Mouse (Mus musculus) myocyte (in vitro differentiated cells): ENCODE measurements around the gene Trpv4. TPM values are rescaled to one million over a fixed set of nuclear protein-coding genes. Genes with fewer than 3 reads are reported as not detected.

Source experiments
- H3K27me3 ChIP-seq: one replicate; pipeline ENCODE4 v1.6.1; 2011; ENCODE audit not compliant: control insufficient read depth, insufficient read depth, insufficient read length
- H3K36me3 ChIP-seq: one replicate; pipeline ENCODE4 v1.6.1; 2011; ENCODE audit not compliant: control insufficient read depth, insufficient read depth
- H3K4me2 ChIP-seq: one replicate; pipeline ENCODE4 v1.6.1; 2011; ENCODE audit warnings: low read depth, control low read depth
- H3K4me3 ChIP-seq: one replicate; pipeline ENCODE4 v1.5.1; 2011; ENCODE audit warnings: mild to moderate bottlenecking, control low read depth, moderate library complexity
- H3K79me2 ChIP-seq: one replicate; pipeline ENCODE4 v1.6.1; 2011; ENCODE audit not compliant: control insufficient read depth, insufficient read depth
- H3ac ChIP-seq: one replicate; pipeline ENCODE4 v1.6.1; 2011; ENCODE audit not compliant: control insufficient read depth, insufficient read length
- CEBPB ChIP-seq: IDR thresholded peaks from 2 replicates; pipeline ENCODE4 v1.6.1; 2011; ENCODE audit warnings: mild to moderate bottlenecking, moderate library complexity; ENCODE audit not compliant: poor library complexity, insufficient read depth, severe bottlenecking
- E2F4 ChIP-seq: IDR thresholded peaks from one replicate; pipeline ENCODE4 v1.6.1; 2011; ENCODE audit warnings: mild to moderate bottlenecking, control low read depth, moderate library complexity; ENCODE audit not compliant: insufficient read depth
- MAX ChIP-seq: IDR thresholded peaks from one replicate; pipeline ENCODE4 v1.6.1; 2011; ENCODE audit warnings: low read depth, mild to moderate bottlenecking, control low read depth
- MYOD1 ChIP-seq, 3 experiments: IDR thresholded peaks; one replicate each; pipeline ENCODE4 v1.6.1; 2011; ENCODE audit warnings: control low read depth in 2 of 3, low read depth in 2 of 3, mild to moderate bottlenecking in 2 of 3, moderate library complexity in 1 of 3; ENCODE audit not compliant: insufficient read length in 2 of 3, control insufficient read depth in 1 of 3
- MYOG ChIP-seq, 3 experiments: IDR thresholded peaks; one replicate each; pipeline ENCODE4 v1.6.1; 2011; ENCODE audit warnings: control low read depth in 2 of 3, low read depth in 2 of 3, mild to moderate bottlenecking in 2 of 3; ENCODE audit not compliant: insufficient read length in 2 of 3, control insufficient read depth in 1 of 3, insufficient read depth in 1 of 3
- POLR2A ChIP-seq: IDR thresholded peaks from one replicate; pipeline ENCODE4 v1.6.1; 2011; ENCODE audit warnings: low read depth, mild to moderate bottlenecking, control low read depth, moderate library complexity; ENCODE audit not compliant: insufficient read length
- POLR2AphosphoS2 ChIP-seq: IDR thresholded peaks from one replicate; pipeline ENCODE4 v1.6.1; 2011; ENCODE audit warnings: low read depth, control low read depth; ENCODE audit not compliant: insufficient read length
- REST ChIP-seq: IDR thresholded peaks from one replicate; pipeline ENCODE4 v1.6.1; 2011; ENCODE audit warnings: mild to moderate bottlenecking, control low read depth, moderate library complexity; ENCODE audit not compliant: insufficient read depth, insufficient read length
- SRF ChIP-seq: IDR thresholded peaks from one replicate; pipeline ENCODE4 v1.6.1; 2011; ENCODE audit warnings: low read depth; ENCODE audit not compliant: control insufficient read depth, insufficient read length
- TCF12 ChIP-seq: IDR thresholded peaks from one replicate; pipeline ENCODE4 v1.6.1; 2011; ENCODE audit warnings: mild to moderate bottlenecking, control low read depth; ENCODE audit not compliant: poor library complexity, insufficient read depth, severe bottlenecking
- TCF3 ChIP-seq: IDR thresholded peaks from one replicate; pipeline ENCODE4 v1.6.1; 2011; ENCODE audit warnings: low read depth, control low read depth; ENCODE audit not compliant: insufficient read length
- USF1 ChIP-seq: IDR thresholded peaks from one replicate; pipeline ENCODE4 v1.6.1; 2011; ENCODE audit warnings: low read depth, mild to moderate bottlenecking, control low read depth, moderate library complexity
- polyA plus RNA-seq: library from polyadenylated mRNA; unstranded; fragments of >200 nt; fragmentation: generic; extraction: Trizol; gene quantifications from one replicate; pipeline ENCODE4 v1.2.1, GENCODE M21; 2012; ENCODE audit warnings: missing spikeins

Gene Trpv4
- polyA plus RNA-seq, 1 experiment: 0.12 TPM

DNA sequence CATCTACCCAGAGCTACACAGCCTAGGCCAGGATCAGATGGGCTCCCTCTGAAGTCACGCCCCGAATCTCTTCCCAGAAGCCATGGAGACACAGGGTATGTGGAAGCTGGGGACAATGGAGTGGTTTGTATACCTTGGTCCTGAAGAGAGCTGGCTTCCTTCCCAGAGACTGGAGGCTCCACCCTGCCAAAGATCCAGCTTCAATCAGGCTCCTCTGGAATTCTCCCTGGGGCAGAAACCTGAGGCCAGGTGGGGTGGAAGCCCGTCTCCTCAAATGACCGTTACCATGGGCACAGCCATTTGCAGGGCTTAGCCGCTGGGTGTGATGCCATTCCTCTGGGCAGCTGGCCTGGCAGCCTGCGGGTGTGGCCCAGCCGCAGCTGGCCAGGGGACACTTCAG lies 6.5 kb upstream of the Trpv4 start:
- TF ChIP-seq REST (no peak), CEBPB (no peak), TCF12 (no peak), MYOD1 (IDR thresholded peaks at IDR 0.05; ENCODE audit: control insufficient read depth in 1 of 3, insufficient read length in 2 of 3, low read depth in 2 of 3) (peak in 1 of 3 experiments; percentile 81), SRF (no peak), MYOG (IDR thresholded peaks at IDR 0.05; ENCODE audit: control insufficient read depth in 1 of 3, insufficient read depth in 1 of 3, insufficient read length in 2 of 3, low read depth in 2 of 3) (peak in 2 of 3 experiments; percentile 25 to 83), USF1 (no peak), E2F4 (no peak), MAX (no peak), POLR2AphosphoS2 (no peak), TCF3 (no peak), POLR2A (no peak)
- Histone ChIP-seq H3K4me2 (no peak overlapping the region), H3K36me3 (no peaks in the 10 kb centered on the region), H3K27me3 (no peaks in the 10 kb centered on the region), H3K79me2 (no peaks in the 10 kb centered on the region), H3ac (no peak overlapping the region), H3K4me3 (no peak overlapping the region)

DNA sequence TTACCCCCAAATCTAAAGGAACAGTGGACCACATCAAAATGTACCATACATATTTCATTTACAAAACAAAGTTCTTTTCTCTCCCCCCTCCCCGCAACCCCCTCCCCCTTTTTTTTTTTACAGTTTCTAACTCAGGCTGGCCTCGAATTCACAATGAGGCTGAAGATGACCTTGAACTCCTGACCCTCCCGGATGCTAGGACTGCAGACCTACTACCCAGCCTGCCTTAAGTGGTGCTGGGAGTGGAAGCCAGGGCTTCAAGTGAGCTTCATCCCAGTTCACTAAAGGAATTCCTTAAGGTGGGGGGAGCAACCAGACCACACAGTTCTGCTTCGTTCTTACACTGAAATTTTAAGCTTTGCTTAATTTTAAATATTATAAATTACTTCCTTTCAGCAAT lies 5.9 kb upstream of the Trpv4 start:
- TF ChIP-seq E2F4 (no peak), TCF12 (no peak), POLR2AphosphoS2 (no peak), MYOG (IDR thresholded peaks at IDR 0.05; ENCODE audit: control insufficient read depth in 1 of 3, insufficient read depth in 1 of 3, insufficient read length in 2 of 3, low read depth in 2 of 3) (no peak), USF1 (no peak), POLR2A (no peak), MAX (no peak), TCF3 (no peak), REST (no peak), SRF (no peak), CEBPB (no peak), MYOD1 (IDR thresholded peaks at IDR 0.05; ENCODE audit: control insufficient read depth in 1 of 3, insufficient read length in 2 of 3, low read depth in 2 of 3) (no peak)
- no peak overlapping the region for H3K4me2 ChIP-seq
- H3K36me3 ChIP-seq: no peaks in the 10 kb centered on the region
- no peaks in the 10 kb centered on the region for H3K27me3 ChIP-seq
- no peak overlapping the region for H3K4me3 ChIP-seq
- no peak overlapping the region for H3ac ChIP-seq
- no peaks in the 10 kb centered on the region for H3K79me2 ChIP-seq

DNA sequence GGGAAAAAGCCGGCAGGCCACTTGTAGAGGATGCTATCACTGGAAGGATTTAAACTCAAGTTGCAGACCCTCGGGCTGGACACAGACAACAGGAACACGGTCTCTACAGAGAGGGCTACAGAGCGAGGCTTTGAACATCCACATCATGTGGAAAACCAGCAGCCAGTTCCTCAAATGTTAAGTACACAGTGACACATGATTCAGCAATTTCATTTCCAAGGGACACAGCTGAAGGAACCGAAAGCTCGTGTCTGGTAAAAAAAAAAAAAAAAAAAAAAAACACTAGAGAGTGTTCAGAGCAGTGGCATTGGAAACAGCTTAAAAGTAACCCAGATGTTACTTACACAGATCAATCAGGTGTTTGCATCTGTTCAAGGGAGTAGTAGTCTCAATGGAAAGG lies 2.8 kb upstream of the Trpv4 start:
- Histone ChIP-seq H3K4me2 (no peak overlapping the region), H3K36me3 (no peaks in the 10 kb centered on the region), H3K79me2 (no peaks in the 10 kb centered on the region), H3K4me3 (no peak overlapping the region), H3ac (no peak overlapping the region), H3K27me3 (peaks cover 14% of the 10 kb centered on the region)
- no peak for TF ChIP-seq TCF12
- no peak for TF ChIP-seq MYOD1 (IDR thresholded peaks at IDR 0.05; ENCODE audit: control insufficient read depth in 1 of 3, insufficient read length in 2 of 3, low read depth in 2 of 3)

DNA sequence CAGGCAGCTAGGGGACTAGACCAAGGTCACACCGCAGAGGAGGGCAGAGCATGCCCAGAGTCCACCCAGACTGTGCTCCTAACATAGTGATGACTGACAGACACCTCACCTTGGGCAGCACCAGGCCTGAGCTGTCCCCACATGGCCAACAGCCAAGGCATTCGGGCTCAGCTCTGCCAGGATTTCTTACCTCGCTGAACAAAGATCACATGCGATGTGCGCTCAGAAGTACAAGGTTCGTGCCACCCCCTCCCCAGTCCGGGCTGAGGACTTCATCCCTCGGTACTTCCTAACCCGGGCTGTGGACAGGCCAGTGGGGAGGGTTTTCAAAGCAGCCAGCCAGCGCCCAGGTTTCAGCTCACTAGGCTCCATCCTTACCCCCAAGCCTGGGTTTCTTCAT lies 795 bp downstream of the Trpv4 start:
- H3K4me2 ChIP-seq: no peak overlapping the region
- H3K79me2 ChIP-seq: no peaks in the 10 kb centered on the region
- TF ChIP-seq MYOD1 (IDR thresholded peaks at IDR 0.05; ENCODE audit: control insufficient read depth in 1 of 3, insufficient read length in 2 of 3, low read depth in 2 of 3) (no peak), TCF12 (no peak), MYOG (IDR thresholded peaks at IDR 0.05; ENCODE audit: control insufficient read depth in 1 of 3, insufficient read depth in 1 of 3, insufficient read length in 2 of 3, low read depth in 2 of 3) (no peak), E2F4 (no peak)
- H3ac ChIP-seq: no peak overlapping the region
- H3K4me3 ChIP-seq: no peak overlapping the region
- H3K27me3 ChIP-seq: peaks cover 14% of the 10 kb centered on the region
- H3K36me3 ChIP-seq: no peaks in the 10 kb centered on the region

DNA sequence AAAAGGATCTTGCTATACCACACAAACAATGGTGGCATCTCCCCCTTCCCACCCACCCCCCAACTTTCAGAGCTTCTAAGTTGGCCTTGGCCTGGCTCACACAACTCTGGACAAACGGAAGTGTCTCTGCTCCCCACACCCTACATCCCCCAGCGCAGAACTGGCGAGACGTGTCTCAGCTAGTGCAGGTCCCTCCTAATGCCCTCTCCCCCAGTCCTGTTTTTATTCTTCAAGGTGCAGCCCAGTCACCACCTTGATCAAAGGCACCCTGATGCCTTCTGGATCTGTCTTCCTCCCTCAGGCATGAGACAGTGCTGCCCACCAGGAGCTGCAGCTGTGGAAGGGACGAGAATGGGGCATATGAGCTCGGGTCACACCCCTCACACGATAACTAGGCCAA lies 1.9 kb downstream of the Trpv4 start:
- no peak for TF ChIP-seq MAX
- TF ChIP-seq MYOD1 (IDR thresholded peaks at IDR 0.05; ENCODE audit: control insufficient read depth in 1 of 3, insufficient read length in 2 of 3, low read depth in 2 of 3): no peak
- TF ChIP-seq TCF3: no peak
- TF ChIP-seq E2F4: no peak
- no peak for TF ChIP-seq SRF
- no peak for TF ChIP-seq POLR2A
- no peak for TF ChIP-seq CEBPB
- TF ChIP-seq TCF12: no peak
- TF ChIP-seq USF1: no peak
- Histone ChIP-seq H3K4me2 (no peak overlapping the region), H3K4me3 (no peak overlapping the region), H3K36me3 (no peaks in the 10 kb centered on the region), H3K79me2 (no peaks in the 10 kb centered on the region), H3ac (no peak overlapping the region), H3K27me3 (peaks cover 14% of the 10 kb centered on the region)
